Mouse (Mus musculus): ENCODE results near the gene Rbfox3. TPM values are rescaled to one million over a fixed set of nuclear protein-coding genes. Genes with fewer than 3 reads are reported as not detected.

Rbfox3 gene
- total RNA-seq, 2 experiments from 2014 or later: 3.4 to 4.3 TPM

GRCm38 (mm10) chr11:118881786-118882495 is 29.5 kb downstream of the Rbfox3 start:
- no peak for DNase-seq

GRCm38 (mm10) chr11:118879466-118880150 is 31.8 kb downstream of the Rbfox3 start:
- DNase-seq: no peak

- DNase-seq: no peak
Observed at GRCm38 (mm10) chr11:118878605-118879245, 32.7 kb downstream of the Rbfox3 start.

GRCm38 (mm10) chr11:118875243-118875897 is 36.0 kb downstream of the Rbfox3 start:
- DNase-seq: no peak

- no peak for DNase-seq
Observed at GRCm38 (mm10) chr11:118874487-118875095, 36.8 kb downstream of the Rbfox3 start.

GRCm38 (mm10) chr11:118874022-118874421 is 37.4 kb downstream of the Rbfox3 start:
- no peak for DNase-seq

- DNase-seq: no peak
Observed at GRCm38 (mm10) chr11:118871527-118871926, 39.9 kb downstream of the Rbfox3 start.

- DNase-seq: no peak
Observed at GRCm38 (mm10) chr11:118863360-118863759, 48.0 kb downstream of the Rbfox3 start.

- no peak for DNase-seq
Observed at GRCm38 (mm10) chr11:118861801-118862431, 49.5 kb downstream of the Rbfox3 start.

- no peak for DNase-seq
Observed at GRCm38 (mm10) chr11:118861246-118861645, 50.2 kb downstream of the Rbfox3 start.

GRCm38 (mm10) chr11:118860812-118861211 is 50.6 kb downstream of the Rbfox3 start:
- DNase-seq: no peak

- no peak for DNase-seq
Observed at GRCm38 (mm10) chr11:118859839-118860238, 51.6 kb downstream of the Rbfox3 start.

GRCm38 (mm10) chr11:118858305-118858704 is 53.1 kb downstream of the Rbfox3 start:
- DNase-seq: no peak

GRCm38 (mm10) chr11:118851391-118851790 is 60.0 kb downstream of the Rbfox3 start:
- DNase-seq: no peak

- DNase-seq: no peak
Observed at GRCm38 (mm10) chr11:118847986-118848385, 63.4 kb downstream of the Rbfox3 start.

- DNase-seq: no peak
Observed at GRCm38 (mm10) chr11:118840992-118841391, 70.4 kb downstream of the Rbfox3 start.

- DNase-seq: no peak
Observed at GRCm38 (mm10) chr11:118838167-118838566, 73.2 kb downstream of the Rbfox3 start.

- DNase-seq: no peak
Observed at GRCm38 (mm10) chr11:118836889-118837288, 74.5 kb downstream of the Rbfox3 start.

- no peak for DNase-seq
Observed at GRCm38 (mm10) chr11:118832793-118833481, 78.5 kb downstream of the Rbfox3 start.

- DNase-seq: no peak
Observed at GRCm38 (mm10) chr11:118831730-118832129, 79.7 kb downstream of the Rbfox3 start.
